Mouse (Mus musculus) liver, embryonic 14.5 days (tissue): ENCODE data around the gene Traf1. TPM values are rescaled to one million over a fixed set of nuclear protein-coding genes. Genes with fewer than 3 reads are reported as not detected.
A peak's percentile ranks its signal among the peaks of the same experiment; 100 is the strongest.

Source experiments
- ATAC-seq: fragments of 200-750 bp; cut with Nextera tagmentation; 2 replicates; pipeline ENCODE4 v1.8.0; 2017; ENCODE audit warnings: moderate number of reproducible peaks, mild to moderate bottlenecking, moderate library complexity; ENCODE audit not compliant: insufficient read depth
- DNase-seq, 3 experiments: peaks; one replicate each; pipeline ENCODE4 v3.0.0-alpha.2; 2012 to 2013; ENCODE audit warnings: low read depth in 3 of 3, low spot score in 3 of 3
- H3K27ac ChIP-seq: fragments of 300-500 bp; sonication (generic); 2 replicates; pipeline ENCODE4 v1.5.1; 2014; ENCODE audit warnings: moderate library complexity, mild to moderate bottlenecking, control low read depth, inconsistent platforms
- H3K27me3 ChIP-seq: fragments of 300-500 bp; sonication (generic); 2 replicates; pipeline ENCODE4 v1.6.1; 2014; ENCODE audit warnings: mild to moderate bottlenecking, low read length, moderate library complexity; ENCODE audit not compliant: control insufficient read depth, insufficient read depth
- H3K36me3 ChIP-seq: fragments of 300-500 bp; sonication (generic); replicated peaks from 2 replicates; pipeline ENCODE4 v1.6.1; 2014; ENCODE audit warnings: low read depth; ENCODE audit not compliant: control insufficient read depth, insufficient read depth
- H3K4me1 ChIP-seq, 2 experiments: fragments of 200-500 bp in 1 of 2; fragments of 300-500 bp in 1 of 2; sonication (generic) in 1 of 2; replicated peaks; 2 replicates each; pipeline ENCODE4 v1.6.1; 2012 to 2014; ENCODE audit warnings: antibody characterized with exemption in 1 of 2, inconsistent platforms in 1 of 2, low read length in 1 of 2; ENCODE audit not compliant: control insufficient read depth in 2 of 2, insufficient read depth in 2 of 2
- H3K4me2 ChIP-seq: fragments of 300-500 bp; sonication (generic); 2 replicates; pipeline ENCODE4 v1.6.1; 2014; ENCODE audit warnings: low read depth, mild to moderate bottlenecking, control low read depth, moderate library complexity
- H3K4me3 ChIP-seq, 2 experiments: fragments of 200-500 bp in 1 of 2; fragments of 300-500 bp in 1 of 2; sonication (generic) in 1 of 2; 2 replicates each; pipeline ENCODE4 v1.5.1; 2012 to 2014; ENCODE audit warnings: low read depth in 2 of 2, low read length in 2 of 2, mild to moderate bottlenecking in 2 of 2, control low read depth in 1 of 2, inconsistent platforms in 1 of 2, moderate library complexity in 1 of 2; ENCODE audit not compliant: insufficient read depth in 1 of 2
- H3K9ac ChIP-seq: fragments of 300-500 bp; sonication (generic); replicated peaks from 2 replicates; pipeline ENCODE4 v1.6.1; 2014; ENCODE audit warnings: mild to moderate bottlenecking, control low read depth, moderate library complexity
- H3K9me3 ChIP-seq: fragments of 300-500 bp; sonication (generic); 2 replicates; pipeline ENCODE4 v1.6.1; 2016; ENCODE audit warnings: low read length, mixed read lengths; ENCODE audit not compliant: control insufficient read depth
- CTCF ChIP-seq: IDR thresholded peaks from 2 replicates; pipeline ENCODE4 v1.5.1; 2016; ENCODE audit warnings: antibody characterized with exemption, low read depth, control low read depth
- EP300 ChIP-seq: IDR thresholded peaks from 2 replicates; pipeline ENCODE4 v1.6.1; 2016; ENCODE audit warnings: antibody characterized with exemption, low read depth
- WGBS: fragments of 180-500 bp; shearing (Covaris S2); extraction: QIAGEN DNeasy Blood & Tissue Kit; methylation state at CpG from one replicate; pipeline ENCODE4 v1.1.7; 2014; ENCODE audit not compliant: insufficient replicate concordance; 5-methylcytosine and 5-hydroxymethylcytosine counted together
- polyA plus RNA-seq, 2 experiments: library from polyadenylated mRNA; depleted of rRNA in 1 of 2; stranded (reverse) in 1 of 2; unstranded in 1 of 2; fragments of >200 nt; fragmentation: Nextera tagmentation in 1 of 2; extraction: Ambion mirVana in 1 of 2; gene quantifications; 2 replicates each; pipeline versions ENCODE4 v1.2.1 to v1.2.3; 2012 to 2014

Traf1 gene
- polyA plus RNA-seq, 2 experiments, result 0.07 TPM; not detected in 1

- H3K9ac ChIP-seq, result no peak overlapping the region
- no peak overlapping the region for H3K4me3 ChIP-seq
- H3K27me3 ChIP-seq, result no peaks in the 10 kb centered on the region
- DNase-seq (no peak), ATAC-seq (no peak)
- WGBS, result 57% methylated on average over 9 of the region's 9 CpGs
- H3K27ac ChIP-seq, result no peak overlapping the region
- H3K4me2 ChIP-seq, result no peak overlapping the region
- TF ChIP-seq CTCF, result no peak
- no peak for TF ChIP-seq EP300
- H3K4me1 ChIP-seq, result peaks cover 2 to 13% of the 10 kb centered on the region in 2 experiments; a peak in 2 of 4 replicates
- H3K9me3 ChIP-seq, result no peaks in the 10 kb centered on the region
- H3K36me3 ChIP-seq, result no peaks in the 10 kb centered on the region
These were observed 1.3 kb upstream of the Traf1 start for GRCm38 (mm10) chr2:34962893-34963292.

DNA sequence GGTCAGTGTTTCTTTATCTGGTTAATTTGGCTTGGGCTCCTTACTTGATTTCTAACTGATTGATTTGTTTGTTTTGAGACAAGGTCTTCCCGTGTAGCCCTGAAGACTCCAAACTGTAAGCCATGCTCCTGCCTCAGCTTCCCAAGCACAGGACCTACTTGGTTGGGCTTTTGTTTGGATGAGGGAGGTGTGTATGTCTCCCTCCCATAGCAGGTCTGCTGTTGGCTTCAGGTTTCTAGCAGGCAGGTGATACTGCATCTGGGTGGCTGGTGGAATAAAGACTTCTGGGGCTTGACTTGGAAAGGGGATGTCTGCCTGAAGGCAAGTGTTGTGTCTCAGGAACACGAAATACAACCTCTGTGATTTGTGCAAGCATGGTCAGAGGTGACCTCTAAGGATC lies 639 bp upstream of the Traf1 start:
- DNase-seq (no peak), ATAC-seq (no peak)
- Histone ChIP-seq H3K27me3 (no peaks in the 10 kb centered on the region), H3K27ac (no peak overlapping the region), H3K9me3 (no peaks in the 10 kb centered on the region), H3K9ac (no peak overlapping the region), H3K4me2 (no peak overlapping the region), H3K4me3 (no peak overlapping the region), H3K36me3 (no peaks in the 10 kb centered on the region), H3K4me1 (peaks cover 2 to 13% of the 10 kb centered on the region in 2 experiments; a peak in 2 of 4 replicates)
- 47% methylated on average over 2 of the region's 2 CpGs for WGBS
- no peak for TF ChIP-seq CTCF
- TF ChIP-seq EP300, result no peak

- no peaks in the 10 kb centered on the region for H3K36me3 ChIP-seq
- ATAC-seq (no peak), DNase-seq (no peak)
- no peak overlapping the region for H3K4me3 ChIP-seq
- no peak overlapping the region for H3K9ac ChIP-seq
- 49% methylated on average over 6 of the region's 6 CpGs for WGBS
- peak overlapping the region; percentile 36; the same call in 1 of the 2 replicates for H3K4me2 ChIP-seq
- H3K9me3 ChIP-seq, result no peaks in the 10 kb centered on the region
- H3K27me3 ChIP-seq, result no peaks in the 10 kb centered on the region
- no peak overlapping the region for H3K27ac ChIP-seq
- peaks cover 2 to 12% of the 10 kb centered on the region in 2 experiments; a peak in 2 of 4 replicates for H3K4me1 ChIP-seq
- TF ChIP-seq EP300, result no peak
- no peak for TF ChIP-seq CTCF
These were observed 606 bp downstream of the Traf1 start for GRCm38 (mm10) chr2:34960966-34961365.

GRCm38 (mm10) chr2:34960466-34960865 lies 1.1 kb downstream of the Traf1 start:
- H3K27ac ChIP-seq, result no peak overlapping the region
- DNase-seq (no peak), ATAC-seq (no peak)
- H3K4me3 ChIP-seq, result no peak overlapping the region
- H3K9ac ChIP-seq, result no peak overlapping the region
- no peaks in the 10 kb centered on the region for H3K9me3 ChIP-seq
- no peaks in the 10 kb centered on the region for H3K36me3 ChIP-seq
- TF ChIP-seq EP300, result no peak
- no peak for TF ChIP-seq CTCF
- H3K4me2 ChIP-seq, result no peak overlapping the region
- 59% methylated on average over 5 of the region's 5 CpGs for WGBS
- peaks cover under 1 to 7% of the 10 kb centered on the region in 2 experiments; a peak in 2 of 4 replicates for H3K4me1 ChIP-seq
- H3K27me3 ChIP-seq, result no peaks in the 10 kb centered on the region

DNA sequence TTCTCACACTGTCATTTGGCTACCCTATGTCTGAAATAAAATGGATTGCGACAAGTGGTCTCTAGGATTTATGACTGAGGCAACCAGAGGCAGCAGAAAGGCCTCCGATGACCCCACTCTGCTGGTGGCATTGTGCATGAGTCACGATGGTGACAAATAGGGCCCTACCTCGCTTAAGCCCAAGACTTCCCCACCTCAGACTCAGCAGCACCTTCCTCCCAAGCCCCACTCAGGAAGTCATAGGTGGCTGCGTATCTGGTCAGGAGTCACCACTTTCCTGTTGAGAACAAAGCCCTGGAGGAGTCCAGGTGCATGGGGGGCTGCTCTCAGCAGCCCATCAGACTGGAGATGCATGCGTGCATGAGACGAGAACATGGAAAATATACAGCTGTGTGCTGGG lies 3.0 kb downstream of the Traf1 start:
- WGBS, result 47% methylated on average over 7 of the region's 7 CpGs
- H3K9me3 ChIP-seq, result no peaks in the 10 kb centered on the region

More for the DNA sequence above, 3.0 kb downstream of the Traf1 start:
- no peak overlapping the region for H3K4me2 ChIP-seq
- no peaks in the 10 kb centered on the region for H3K36me3 ChIP-seq
- TF ChIP-seq CTCF, result no peak
- no peak for TF ChIP-seq EP300
- ATAC-seq, result no peak
- no peak overlapping the region for H3K27ac ChIP-seq
- H3K27me3 ChIP-seq, result no peaks in the 10 kb centered on the region
- no peak for DNase-seq
- peaks cover 0 to 5% of the 10 kb centered on the region in 2 experiments; a peak in 1 of 4 replicates for H3K4me1 ChIP-seq
- H3K9ac ChIP-seq, result no peak overlapping the region
- no peak overlapping the region for H3K4me3 ChIP-seq
